Mouse (Mus musculus): ENCODE measurements around the gene Tmem145.
A peak's percentile ranks its signal among the peaks of the same experiment; 100 is the strongest.

DNA sequence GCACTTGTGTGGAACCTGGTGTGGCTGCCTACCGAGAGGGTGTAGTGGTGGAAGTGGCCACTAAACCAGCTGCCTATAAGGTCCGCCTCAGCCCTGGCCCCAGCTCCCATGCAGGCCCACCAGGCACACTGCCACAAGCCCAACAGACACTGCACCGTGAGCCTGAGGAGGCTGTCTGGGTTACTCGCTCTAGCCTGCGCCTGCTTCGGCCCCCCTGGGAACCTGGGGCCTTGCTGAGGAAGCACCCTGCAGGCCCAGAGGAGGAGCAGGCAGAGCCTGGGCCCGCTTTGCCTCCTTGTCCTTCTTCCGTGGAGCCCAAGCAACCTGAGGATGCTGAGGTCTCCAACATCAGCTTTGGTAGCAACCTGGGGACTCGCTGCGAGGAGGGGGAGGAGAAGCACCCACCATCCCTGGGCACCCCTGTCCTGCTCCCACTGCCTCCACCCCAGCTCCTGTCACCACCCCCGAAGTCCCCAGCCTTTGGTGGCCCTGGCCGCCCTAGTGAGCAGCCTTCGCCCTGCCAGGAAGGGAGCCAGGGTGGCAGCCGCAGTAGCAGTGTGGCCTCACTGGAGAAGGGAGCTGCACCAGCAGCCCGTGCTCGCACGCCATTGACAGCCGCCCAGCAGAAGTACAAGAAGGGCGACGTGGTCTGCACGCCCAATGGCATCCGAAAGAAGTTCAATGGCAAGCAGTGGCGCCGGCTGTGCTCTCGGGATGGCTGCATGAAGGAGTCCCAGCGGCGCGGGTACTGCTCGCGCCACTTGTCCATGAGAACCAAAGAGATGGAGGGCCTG is 34.1 kb upstream of the Tmem145 start:
- 0 out of 2 replicates have a peak, but pooled peaks have one; percentile 8 for TF ChIP-seq POLR2A (IDR thresholded peaks at IDR 0.05; ENCODE audit: borderline replicate concordance, control insufficient read depth, low read depth, low read length)
- TF ChIP-seq CTCF (IDR thresholded peaks at IDR 0.05; ENCODE audit: control insufficient read depth, insufficient read depth, low read length): no peak
